Mouse (Mus musculus) midbrain, embryonic 15.5 days (tissue): Measurements from ENCODE around the gene Zhx3. TPM values are rescaled to one million over a fixed set of nuclear protein-coding genes. Genes with fewer than 3 reads are reported as not detected.

Experiments used
- ATAC-seq: fragments of 200-750 bp; cut with Nextera tagmentation; replicated peaks from 2 replicates; pipeline ENCODE4 v1.8.0; 2017; ENCODE audit warnings: moderate TSS enrichment
- H3K27ac ChIP-seq: fragments of 300-500 bp; sonication (generic); 2 replicates; pipeline ENCODE4 v1.5.1; 2015; ENCODE audit warnings: mild to moderate bottlenecking, inconsistent platforms
- H3K27me3 ChIP-seq: fragments of 300-500 bp; sonication (generic); replicated peaks from 2 replicates; pipeline ENCODE4 v1.6.1; 2015; ENCODE audit warnings: inconsistent platforms
- H3K36me3 ChIP-seq: fragments of 300-500 bp; sonication (generic); replicated peaks from 2 replicates; pipeline ENCODE4 v1.6.1; 2015; ENCODE audit warnings: inconsistent platforms
- H3K4me1 ChIP-seq: fragments of 300-500 bp; sonication (generic); 2 replicates; pipeline ENCODE4 v1.6.1; 2015; ENCODE audit warnings: inconsistent platforms
- H3K4me2 ChIP-seq: fragments of 300-500 bp; sonication (generic); 2 replicates; pipeline ENCODE4 v1.6.1; 2015; ENCODE audit warnings: inconsistent platforms, mild to moderate bottlenecking, moderate library complexity
- H3K4me3 ChIP-seq: fragments of 300-500 bp; sonication (generic); 2 replicates; pipeline ENCODE4 v1.5.1; 2015; ENCODE audit warnings: mild to moderate bottlenecking, inconsistent platforms
- H3K9ac ChIP-seq: fragments of 300-500 bp; sonication (generic); 2 replicates; pipeline ENCODE4 v1.6.1; 2015; ENCODE audit warnings: mild to moderate bottlenecking, inconsistent platforms
- H3K9me3 ChIP-seq: fragments of 300-500 bp; sonication (generic); 2 replicates; pipeline ENCODE4 v1.6.1; 2016; ENCODE audit warnings: inconsistent platforms
- WGBS: fragments of 180-500 bp; shearing (Covaris S2); methylation state at CpG from one replicate; pipeline ENCODE4 v1.1.7; 2015; ENCODE audit warnings: mixed read lengths; 5-methylcytosine and 5-hydroxymethylcytosine counted together
- polyA plus RNA-seq: library from polyadenylated mRNA; unstranded; fragments of >200 nt; fragmentation: Nextera tagmentation; extraction: Ambion mirVana; gene quantifications from 2 replicates; pipeline ENCODE4 v1.2.1, GENCODE M21; 2015

Gene Zhx3
- polyA plus RNA-seq, 1 experiment from 2014 or later: 22.5 TPM

- Histone ChIP-seq H3K4me1 (peaks cover 4% of the 10 kb centered on the region; the same call in 1 of the 2 replicates), H3K27ac (no peak overlapping the region), H3K9ac (no peak overlapping the region), H3K27me3 (no peaks in the 10 kb centered on the region), H3K4me3 (no peak overlapping the region), H3K9me3 (no peaks in the 10 kb centered on the region), H3K4me2 (no peak overlapping the region), H3K36me3 (no peaks in the 10 kb centered on the region)
- ATAC-seq: no peak
These were observed 83.1 kb downstream of the Zhx3 start for GRCm38 (mm10) chr2:160789741-160790140.

GRCm38 (mm10) chr2:160789046-160789445 is 83.8 kb downstream of the Zhx3 start:
- Histone ChIP-seq H3K36me3 (no peaks in the 10 kb centered on the region), H3K4me2 (no peak overlapping the region), H3K27ac (no peak overlapping the region), H3K9me3 (no peaks in the 10 kb centered on the region), H3K4me1 (peaks cover 4% of the 10 kb centered on the region; the same call in 1 of the 2 replicates), H3K9ac (no peak overlapping the region), H3K4me3 (no peak overlapping the region), H3K27me3 (no peaks in the 10 kb centered on the region)
- no peak for ATAC-seq
- 90% methylated on average over 1 of the region's 1 CpGs for WGBS

DNA sequence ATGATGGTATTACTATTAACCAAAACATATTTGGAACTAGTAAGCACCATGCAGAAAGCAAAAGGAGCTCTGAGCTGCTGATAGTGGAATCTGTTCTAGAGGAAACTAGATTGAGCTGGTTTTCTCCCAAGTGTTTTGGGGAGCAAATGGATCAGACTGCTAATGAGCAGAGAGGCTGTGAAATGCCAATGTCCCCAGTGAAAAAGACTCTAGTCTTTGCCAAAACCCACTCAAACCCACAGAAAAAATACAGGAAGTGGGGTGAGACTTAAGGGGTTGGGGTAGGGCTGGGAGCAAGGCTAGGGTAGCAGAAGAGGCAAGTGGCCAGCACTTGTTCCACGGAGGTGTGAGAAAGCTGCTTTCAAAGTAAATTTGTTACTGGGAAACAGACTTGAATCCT is 86.5 kb downstream of the Zhx3 start:
- WGBS: 66% methylated on average over 1 of the region's 1 CpGs
- H3K9me3 ChIP-seq: no peaks in the 10 kb centered on the region

DNA sequence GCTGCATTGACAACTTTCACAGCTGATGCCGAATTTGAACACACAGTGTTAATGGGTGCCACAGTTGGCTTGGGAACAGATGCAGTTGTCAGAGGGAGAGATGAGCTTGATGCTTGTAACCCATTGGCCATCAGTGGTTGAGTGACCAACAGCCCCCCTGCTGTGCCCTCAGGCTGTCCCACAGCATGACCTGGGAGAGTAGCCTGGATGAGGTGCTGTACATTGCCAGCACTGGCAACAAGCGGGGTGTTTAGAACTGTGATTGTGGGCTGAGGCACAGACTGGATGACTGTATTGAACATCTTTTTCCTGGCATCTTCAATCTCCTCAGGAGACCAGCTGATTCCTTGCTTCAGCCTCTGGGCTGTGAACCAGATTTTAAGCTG is 92.0 kb downstream of the Zhx3 start:
- Histone ChIP-seq H3K4me2 (no peak overlapping the region), H3K4me1 (peaks cover 4% of the 10 kb centered on the region; the same call in 1 of the 2 replicates), H3K9me3 (no peaks in the 10 kb centered on the region), H3K4me3 (no peak overlapping the region), H3K36me3 (no peaks in the 10 kb centered on the region; the same call in none of the 2 replicates), H3K27ac (no peak overlapping the region), H3K9ac (no peak overlapping the region), H3K27me3 (no peaks in the 10 kb centered on the region)
- ATAC-seq: no peak
- 96% methylated on average over 2 of the region's 2 CpGs for WGBS

More for the DNA sequence above, 86.5 kb downstream of the Zhx3 start:
- Histone ChIP-seq H3K9ac (no peak overlapping the region), H3K4me1 (peaks cover 4% of the 10 kb centered on the region; the same call in 1 of the 2 replicates), H3K4me2 (no peak overlapping the region), H3K4me3 (no peak overlapping the region), H3K27ac (peak overlapping the region; percentile 59), H3K27me3 (no peaks in the 10 kb centered on the region), H3K36me3 (no peaks in the 10 kb centered on the region)
- peak; percentile 63; the same call in 1 of the 2 replicates for ATAC-seq

- Histone ChIP-seq H3K4me2 (no peak overlapping the region), H3K9ac (no peak overlapping the region), H3K27me3 (no peaks in the 10 kb centered on the region), H3K9me3 (no peaks in the 10 kb centered on the region), H3K4me1 (no peaks in the 10 kb centered on the region), H3K27ac (no peak overlapping the region), H3K4me3 (no peak overlapping the region), H3K36me3 (no peaks in the 10 kb centered on the region; the same call in none of the 2 replicates)
- no peak for ATAC-seq
- WGBS: 91% methylated on average over 13 of the region's 13 CpGs
These were observed 92.5 kb downstream of the Zhx3 start for GRCm38 (mm10) chr2:160780154-160780833.

- H3K9ac ChIP-seq: no peak overlapping the region
- no peak for ATAC-seq
- no peak overlapping the region for H3K4me3 ChIP-seq
- H3K27ac ChIP-seq: no peak overlapping the region
- H3K27me3 ChIP-seq: no peaks in the 10 kb centered on the region
- H3K9me3 ChIP-seq: no peaks in the 10 kb centered on the region
- no peaks in the 10 kb centered on the region; the same call in none of the 2 replicates for H3K36me3 ChIP-seq
- no peaks in the 10 kb centered on the region for H3K4me1 ChIP-seq
- H3K4me2 ChIP-seq: no peak overlapping the region
- WGBS: 84% methylated on average over 2 of the region's 2 CpGs
These were observed 94.8 kb downstream of the Zhx3 start for GRCm38 (mm10) chr2:160778034-160778433.

- no peaks in the 10 kb centered on the region for H3K9me3 ChIP-seq
- H3K27ac ChIP-seq: no peak overlapping the region
- whole genome bisulfite sequencing: 88% methylated on average over 8 of the region's 8 CpGs
These were observed 101.2 kb downstream of the Zhx3 start for GRCm38 (mm10) chr2:160771325-160772276.

DNA sequence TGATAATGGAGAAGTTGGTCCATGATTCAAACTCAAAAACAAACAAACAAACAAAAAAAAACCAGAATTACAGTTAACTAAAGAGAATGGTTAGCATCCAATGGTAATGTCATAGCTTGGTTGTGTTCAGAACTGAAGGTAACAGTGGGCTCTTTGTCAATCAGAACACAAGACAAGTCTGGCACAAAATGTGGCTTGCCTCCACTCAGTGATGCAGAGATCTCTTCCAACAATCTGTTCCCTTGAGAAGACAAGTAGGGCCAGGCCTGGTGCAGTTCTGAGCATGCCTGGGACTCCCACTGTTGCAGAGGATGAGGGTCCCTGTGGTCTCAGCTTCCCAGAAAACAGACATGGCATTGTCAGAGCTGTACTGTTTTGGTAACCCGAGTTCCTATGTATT is 101.9 kb downstream of the Zhx3 start:
- 98% methylated on average over 1 of the region's 1 CpGs for WGBS
- H3K27me3 ChIP-seq: no peaks in the 10 kb centered on the region
- no peak for ATAC-seq

More at GRCm38 (mm10) chr2:160771325-160772276, 101.2 kb downstream of the Zhx3 start:
- H3K4me1 ChIP-seq: no peaks in the 10 kb centered on the region
- no peak overlapping the region for H3K4me2 ChIP-seq
- H3K4me3 ChIP-seq: no peak overlapping the region
- no peak for ATAC-seq
- no peaks in the 10 kb centered on the region for H3K27me3 ChIP-seq
- no peak overlapping the region for H3K9ac ChIP-seq
- H3K36me3 ChIP-seq: no peaks in the 10 kb centered on the region; the same call in 1 of the 2 replicates

GRCm38 (mm10) chr2:160770409-160770808 is 102.4 kb downstream of the Zhx3 start:
- Histone ChIP-seq H3K4me2 (no peak overlapping the region), H3K27ac (no peak overlapping the region), H3K4me1 (no peaks in the 10 kb centered on the region), H3K36me3 (no peaks in the 10 kb centered on the region), H3K9ac (no peak overlapping the region), H3K9me3 (no peaks in the 10 kb centered on the region), H3K4me3 (no peak overlapping the region), H3K27me3 (no peaks in the 10 kb centered on the region)
- no peak for ATAC-seq

More for the DNA sequence above, 101.9 kb downstream of the Zhx3 start:
- no peaks in the 10 kb centered on the region for H3K4me1 ChIP-seq
- no peak overlapping the region for H3K9ac ChIP-seq
- no peak overlapping the region for H3K4me3 ChIP-seq
- no peaks in the 10 kb centered on the region for H3K9me3 ChIP-seq
- H3K36me3 ChIP-seq: no peaks in the 10 kb centered on the region; the same call in 1 of the 2 replicates
- H3K27ac ChIP-seq: no peak overlapping the region
- H3K4me2 ChIP-seq: no peak overlapping the region

- no peaks in the 10 kb centered on the region for H3K36me3 ChIP-seq
- WGBS: 98% methylated on average over 2 of the region's 2 CpGs
- no peak for ATAC-seq
- no peak overlapping the region for H3K27ac ChIP-seq
- H3K4me3 ChIP-seq: no peak overlapping the region
- H3K9me3 ChIP-seq: no peaks in the 10 kb centered on the region
- no peak overlapping the region for H3K4me2 ChIP-seq
- H3K4me1 ChIP-seq: no peaks in the 10 kb centered on the region
- no peaks in the 10 kb centered on the region for H3K27me3 ChIP-seq
- H3K9ac ChIP-seq: no peak overlapping the region
These were observed 103.8 kb downstream of the Zhx3 start for GRCm38 (mm10) chr2:160768997-160769396.

GRCm38 (mm10) chr2:160768097-160768695 is 104.6 kb downstream of the Zhx3 start:
- no peak for ATAC-seq
- WGBS: 85% methylated on average over 4 of the region's 4 CpGs

GRCm38 (mm10) chr2:160767201-160767600 is 105.6 kb downstream of the Zhx3 start:
- H3K27me3 ChIP-seq: no peaks in the 10 kb centered on the region
- no peaks in the 10 kb centered on the region for H3K9me3 ChIP-seq
- WGBS: 97% methylated on average over 2 of the region's 2 CpGs
- peaks cover 7% of the 10 kb centered on the region for H3K36me3 ChIP-seq
- no peak overlapping the region for H3K9ac ChIP-seq
- ATAC-seq: no peak
- H3K4me2 ChIP-seq: no peak overlapping the region
- H3K4me3 ChIP-seq: no peak overlapping the region
- H3K4me1 ChIP-seq: no peaks in the 10 kb centered on the region
- H3K27ac ChIP-seq: no peak overlapping the region

More at GRCm38 (mm10) chr2:160768097-160768695, 104.6 kb downstream of the Zhx3 start:
- no peaks in the 10 kb centered on the region for H3K27me3 ChIP-seq
- H3K9me3 ChIP-seq: no peaks in the 10 kb centered on the region
- H3K4me3 ChIP-seq: no peak overlapping the region
- H3K27ac ChIP-seq: no peak overlapping the region
- no peak overlapping the region for H3K4me2 ChIP-seq
- no peak overlapping the region for H3K9ac ChIP-seq
- H3K36me3 ChIP-seq: 0 out of 2 replicates have a peak, but pooled peaks cover 1% of the 10 kb centered on the region
- H3K4me1 ChIP-seq: no peaks in the 10 kb centered on the region
